Mouse (Mus musculus): ENCODE measurements at regions not wholly inside any gene's neighbourhood (a gene's known extent, or its start where the extent isn't known, plus 50 kb on each side); places are given as distances from the start of the nearest gene placed in this dataset.

DNA sequence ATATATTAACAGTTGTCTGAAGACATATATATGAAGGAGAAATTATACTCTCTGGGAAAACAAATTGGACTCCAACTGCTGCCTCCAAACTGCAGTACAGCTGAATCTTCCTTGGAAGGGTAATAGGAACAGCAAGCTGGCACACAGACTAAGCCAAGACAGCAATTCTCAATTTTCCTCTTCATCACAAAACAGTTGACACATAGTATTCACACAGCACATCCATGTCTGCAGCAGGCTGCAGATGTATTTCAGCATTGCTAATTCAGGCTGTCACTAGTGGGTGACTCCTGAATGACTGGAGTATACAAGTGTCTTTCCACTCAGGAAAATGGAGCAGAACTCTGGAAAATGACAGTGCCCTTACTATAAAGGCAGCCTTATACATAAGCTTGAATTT is 327.7 kb upstream of the Rag2 start:
- no peak for TF ChIP-seq EP300 (IDR thresholded peaks at IDR 0.05; ENCODE audit: insufficient read depth, low read depth, low read length)
- TF ChIP-seq POLR2A (IDR thresholded peaks at IDR 0.05; ENCODE audit: insufficient read depth, low read depth, low read length), result no peak
- TF ChIP-seq CTCF (IDR thresholded peaks at IDR 0.05), result no peak
